Mouse (Mus musculus) myocyte (in vitro differentiated cells): ENCODE measurements around the gene Cacna1d. TPM values are rescaled to one million over a fixed set of nuclear protein-coding genes. Genes with fewer than 3 reads are reported as not detected.

ENCODE experiments used
- H3K27me3 ChIP-seq: one replicate; pipeline ENCODE4 v1.6.1; 2011; ENCODE audit not compliant: control insufficient read depth, insufficient read depth, insufficient read length
- H3K36me3 ChIP-seq: one replicate; pipeline ENCODE4 v1.6.1; 2011; ENCODE audit not compliant: control insufficient read depth, insufficient read depth
- H3K4me2 ChIP-seq: one replicate; pipeline ENCODE4 v1.6.1; 2011; ENCODE audit warnings: low read depth, control low read depth
- H3K4me3 ChIP-seq: one replicate; pipeline ENCODE4 v1.5.1; 2011; ENCODE audit warnings: mild to moderate bottlenecking, control low read depth, moderate library complexity
- H3K79me2 ChIP-seq: one replicate; pipeline ENCODE4 v1.6.1; 2011; ENCODE audit not compliant: control insufficient read depth, insufficient read depth
- H3ac ChIP-seq: one replicate; pipeline ENCODE4 v1.6.1; 2011; ENCODE audit not compliant: control insufficient read depth, insufficient read length
- CEBPB ChIP-seq: IDR thresholded peaks from 2 replicates; pipeline ENCODE4 v1.6.1; 2011; ENCODE audit warnings: mild to moderate bottlenecking, moderate library complexity; ENCODE audit not compliant: poor library complexity, insufficient read depth, severe bottlenecking
- E2F4 ChIP-seq: IDR thresholded peaks from one replicate; pipeline ENCODE4 v1.6.1; 2011; ENCODE audit warnings: mild to moderate bottlenecking, control low read depth, moderate library complexity; ENCODE audit not compliant: insufficient read depth
- MAX ChIP-seq: IDR thresholded peaks from one replicate; pipeline ENCODE4 v1.6.1; 2011; ENCODE audit warnings: low read depth, mild to moderate bottlenecking, control low read depth
- MYOD1 ChIP-seq, 3 experiments: IDR thresholded peaks; one replicate each; pipeline ENCODE4 v1.6.1; 2011; ENCODE audit warnings: control low read depth in 2 of 3, low read depth in 2 of 3, mild to moderate bottlenecking in 2 of 3, moderate library complexity in 1 of 3; ENCODE audit not compliant: insufficient read length in 2 of 3, control insufficient read depth in 1 of 3
- MYOG ChIP-seq, 3 experiments: IDR thresholded peaks; one replicate each; pipeline ENCODE4 v1.6.1; 2011; ENCODE audit warnings: control low read depth in 2 of 3, low read depth in 2 of 3, mild to moderate bottlenecking in 2 of 3; ENCODE audit not compliant: insufficient read length in 2 of 3, control insufficient read depth in 1 of 3, insufficient read depth in 1 of 3
- POLR2A ChIP-seq: IDR thresholded peaks from one replicate; pipeline ENCODE4 v1.6.1; 2011; ENCODE audit warnings: low read depth, mild to moderate bottlenecking, control low read depth, moderate library complexity; ENCODE audit not compliant: insufficient read length
- POLR2AphosphoS2 ChIP-seq: IDR thresholded peaks from one replicate; pipeline ENCODE4 v1.6.1; 2011; ENCODE audit warnings: low read depth, control low read depth; ENCODE audit not compliant: insufficient read length
- REST ChIP-seq: IDR thresholded peaks from one replicate; pipeline ENCODE4 v1.6.1; 2011; ENCODE audit warnings: mild to moderate bottlenecking, control low read depth, moderate library complexity; ENCODE audit not compliant: insufficient read depth, insufficient read length
- SRF ChIP-seq: IDR thresholded peaks from one replicate; pipeline ENCODE4 v1.6.1; 2011; ENCODE audit warnings: low read depth; ENCODE audit not compliant: control insufficient read depth, insufficient read length
- TCF12 ChIP-seq: IDR thresholded peaks from one replicate; pipeline ENCODE4 v1.6.1; 2011; ENCODE audit warnings: mild to moderate bottlenecking, control low read depth; ENCODE audit not compliant: poor library complexity, insufficient read depth, severe bottlenecking
- TCF3 ChIP-seq: IDR thresholded peaks from one replicate; pipeline ENCODE4 v1.6.1; 2011; ENCODE audit warnings: low read depth, control low read depth; ENCODE audit not compliant: insufficient read length
- USF1 ChIP-seq: IDR thresholded peaks from one replicate; pipeline ENCODE4 v1.6.1; 2011; ENCODE audit warnings: low read depth, mild to moderate bottlenecking, control low read depth, moderate library complexity
- polyA plus RNA-seq: library from polyadenylated mRNA; unstranded; fragments of >200 nt; fragmentation: generic; extraction: Trizol; gene quantifications from one replicate; pipeline ENCODE4 v1.2.1, GENCODE M21; 2012; ENCODE audit warnings: missing spikeins

Gene Cacna1d
- polyA plus RNA-seq, 1 experiment = not detected

DNA sequence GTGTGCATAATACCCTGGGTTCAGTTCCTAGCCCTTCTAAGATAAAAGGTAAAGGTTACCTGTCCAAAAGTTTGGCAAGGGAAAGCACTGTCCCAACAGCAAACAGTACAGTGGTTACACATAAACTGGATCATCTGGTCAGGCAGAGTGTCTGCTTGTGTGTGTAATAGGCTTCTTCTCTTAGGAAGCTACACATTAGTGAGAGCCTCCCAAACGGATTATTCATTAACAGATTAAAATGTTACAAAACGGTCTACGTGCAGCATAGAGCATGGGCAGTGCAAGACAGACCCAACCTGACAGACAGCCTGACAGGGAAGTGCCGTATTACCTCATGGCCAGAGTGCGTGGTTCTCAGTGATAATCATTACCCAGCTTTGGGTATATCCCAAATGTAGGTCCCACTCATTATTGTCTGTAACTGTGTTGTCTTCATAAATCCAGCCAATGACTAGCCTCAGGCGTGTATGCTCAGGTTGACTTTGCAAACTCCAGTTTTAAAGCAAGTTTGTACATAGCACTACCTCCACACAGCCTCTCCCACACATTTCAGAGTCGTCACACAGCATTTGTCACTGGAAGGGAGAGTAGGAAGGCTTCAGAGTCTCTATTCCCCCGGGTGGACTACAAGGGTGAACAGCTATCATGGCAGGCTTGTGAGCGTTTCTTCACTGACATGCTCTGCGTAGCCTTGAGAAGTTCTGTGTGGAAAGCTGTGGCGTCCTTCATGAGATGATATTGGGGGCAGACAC is 495.1 kb downstream of the Cacna1d start:
- Histone ChIP-seq H3K4me2 (no peak overlapping the region), H3K4me3 (no peak overlapping the region), H3K27me3 (no peaks in the 10 kb centered on the region), H3K79me2 (no peaks in the 10 kb centered on the region), H3ac (no peak overlapping the region), H3K36me3 (peaks cover 12% of the 10 kb centered on the region)
- TF ChIP-seq USF1 = no peak
- TF ChIP-seq POLR2A = no peak
- TF ChIP-seq SRF = no peak
- no peak for TF ChIP-seq MYOG (IDR thresholded peaks at IDR 0.05; ENCODE audit: control insufficient read depth in 1 of 3, insufficient read depth in 1 of 3, insufficient read length in 2 of 3, low read depth in 2 of 3)
- TF ChIP-seq TCF3 = no peak
- no peak for TF ChIP-seq E2F4
- TF ChIP-seq CEBPB = no peak
- TF ChIP-seq MAX = no peak
- no peak for TF ChIP-seq REST
- no peak for TF ChIP-seq MYOD1 (IDR thresholded peaks at IDR 0.05; ENCODE audit: control insufficient read depth in 1 of 3, insufficient read length in 2 of 3, low read depth in 2 of 3)
- no peak for TF ChIP-seq TCF12
- no peak for TF ChIP-seq POLR2AphosphoS2

DNA sequence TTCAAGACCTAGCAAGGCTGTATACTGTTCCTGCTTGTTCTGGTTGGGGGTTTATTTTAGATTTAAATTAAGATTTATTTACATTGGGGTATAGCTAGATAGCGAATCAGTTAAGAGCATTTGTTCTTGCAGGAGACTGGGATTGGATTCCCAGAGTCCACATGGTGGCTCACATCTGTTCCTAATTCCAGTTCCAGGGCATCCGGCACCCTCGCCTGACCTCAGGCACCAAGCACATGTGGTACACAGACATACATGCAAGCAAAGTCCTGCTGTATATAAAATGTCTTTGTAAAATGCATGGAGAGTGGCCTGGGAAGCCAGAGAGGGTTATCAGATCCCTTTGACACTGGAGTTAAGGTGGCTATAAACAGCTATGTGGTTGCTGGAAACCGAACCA is 496.3 kb downstream of the Cacna1d start:
- Histone ChIP-seq H3K4me3 (no peak overlapping the region), H3K4me2 (no peak overlapping the region), H3ac (no peak overlapping the region), H3K27me3 (no peaks in the 10 kb centered on the region), H3K79me2 (no peaks in the 10 kb centered on the region), H3K36me3 (peaks cover 19% of the 10 kb centered on the region)
- TF ChIP-seq MYOD1 (IDR thresholded peaks at IDR 0.05; ENCODE audit: control insufficient read depth in 1 of 3, insufficient read length in 2 of 3, low read depth in 2 of 3) (no peak), TCF12 (no peak), REST (no peak), CEBPB (no peak), TCF3 (no peak), POLR2AphosphoS2 (no peak), SRF (no peak), POLR2A (no peak), MAX (no peak), E2F4 (no peak), MYOG (IDR thresholded peaks at IDR 0.05; ENCODE audit: control insufficient read depth in 1 of 3, insufficient read depth in 1 of 3, insufficient read length in 2 of 3, low read depth in 2 of 3) (no peak), USF1 (no peak)

Other genes starting within 250 kb of the Cacna1d start
- gene Dcp1a, start 11.9 kb downstream of the Cacna1d start, polyA plus RNA-seq = 7.2 TPM
- gene Tkt, start 56.9 kb upstream of the Cacna1d start, polyA plus RNA-seq = 53.0 TPM
- gene Prkcd, start 134.8 kb upstream of the Cacna1d start, polyA plus RNA-seq = 23.6 TPM
- gene Rft1, start 162.9 kb upstream of the Cacna1d start, polyA plus RNA-seq = 12.3 TPM
- 2.8 TPM for gene Sfmbt1, start 223.4 kb upstream of the Cacna1d start, polyA plus RNA-seq